Mouse (Mus musculus) small intestine, adult 2 months (tissue): ENCODE results near the gene Pin1. TPM values are rescaled to one million over a fixed set of nuclear protein-coding genes. Genes with fewer than 3 reads are reported as not detected.
A peak's percentile ranks its signal among the peaks of the same experiment; 100 is the strongest.
"Not testable (repeated sequence)": the region's sequence is repeated elsewhere in the genome, so short reads cannot be mapped to it uniquely, and the experiment has no call there.

ENCODE experiments used
- H3K27ac ChIP-seq: fragments of 200-500 bp; 2 replicates; pipeline ENCODE4 v1.5.1; 2012; ENCODE audit warnings: low read depth, low read length, control low read depth, inconsistent platforms; ENCODE audit not compliant: insufficient read depth
- H3K27me3 ChIP-seq: fragments of 200-500 bp; 2 replicates; pipeline ENCODE4 v1.6.1; 2012; ENCODE audit warnings: mild to moderate bottlenecking, moderate library complexity, low read length, inconsistent platforms; ENCODE audit not compliant: control insufficient read depth, insufficient read depth
- H3K36me3 ChIP-seq: fragments of 200-500 bp; 2 replicates; pipeline ENCODE4 v1.6.1; 2012; ENCODE audit warnings: mild to moderate bottlenecking, low read length, control low read depth, inconsistent platforms; ENCODE audit not compliant: control insufficient read depth, insufficient read depth
- H3K4me1 ChIP-seq: fragments of 200-500 bp; 2 replicates; pipeline ENCODE4 v1.6.1; 2012; ENCODE audit warnings: low read length, inconsistent platforms, mixed read lengths; ENCODE audit not compliant: control insufficient read depth, insufficient read depth, insufficient read length
- H3K4me3 ChIP-seq: fragments of 200-500 bp; 2 replicates; pipeline ENCODE4 v1.5.1; 2012; ENCODE audit warnings: low read depth, mild to moderate bottlenecking, control low read depth, inconsistent platforms, low read length, moderate library complexity
- CTCF ChIP-seq: fragments of 200-500 bp; IDR thresholded peaks from 2 replicates; pipeline ENCODE4 v1.5.1; 2012; ENCODE audit warnings: low read depth, mild to moderate bottlenecking, control low read depth, inconsistent platforms, low read length, moderate library complexity, mixed read lengths; ENCODE audit not compliant: insufficient replicate concordance, insufficient read length; ENCODE audit errors: extremely low read depth
- POLR2A ChIP-seq: fragments of 200-500 bp; IDR thresholded peaks from 2 replicates; pipeline ENCODE4 v1.6.1; 2012; ENCODE audit warnings: low read depth, mild to moderate bottlenecking, control low read depth, inconsistent platforms, low read length, moderate library complexity
- WGBS: fragments of 180-500 bp; shearing (Covaris S2); methylation state at CpG from one replicate; pipeline ENCODE4 v1.1.7; 2018; 5-methylcytosine and 5-hydroxymethylcytosine counted together
- polyA plus RNA-seq: library from polyadenylated mRNA; depleted of rRNA; stranded (reverse); fragments of >200 nt; gene quantifications from 2 replicates; pipeline ENCODE4 v1.2.3, GENCODE M21; 2012

Gene Pin1
- polyA plus RNA-seq, 1 experiment, result 13.0 TPM

DNA sequence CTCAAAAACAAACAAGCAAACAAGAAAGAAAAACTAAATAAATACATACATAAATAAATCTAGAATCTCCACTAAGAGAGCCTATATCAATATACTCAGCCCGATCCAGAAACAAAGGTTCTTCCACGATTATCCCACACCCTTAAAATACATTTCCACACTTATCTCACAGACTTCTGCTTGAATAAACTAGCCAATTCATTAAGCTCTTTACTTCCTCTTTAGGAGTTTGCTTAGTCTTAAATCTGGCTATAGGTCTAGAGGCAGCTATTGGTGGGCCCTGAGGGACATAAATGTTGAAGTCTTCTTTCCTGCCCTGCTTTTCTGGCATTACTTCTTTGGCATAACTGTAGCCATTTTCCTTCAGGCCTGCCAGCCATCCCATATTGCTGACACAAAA is 20.6 kb upstream of the Pin1 start:
- no peak for TF ChIP-seq POLR2A
- TF ChIP-seq CTCF, result no peak
- Histone ChIP-seq H3K27me3 (no peaks in the 10 kb centered on the region), H3K4me1 (no peaks in the 10 kb centered on the region), H3K4me3 (no peak overlapping the region), H3K36me3 (no peaks in the 10 kb centered on the region), H3K27ac (no peak overlapping the region)
- 72% methylated on average over 2 of the region's 2 CpGs for WGBS

- not testable (repeated sequence) for H3K27ac ChIP-seq, H3K4me3 ChIP-seq, H3K4me1 ChIP-seq, H3K27me3 ChIP-seq
- 93% methylated on average over 8 of the region's 8 CpGs for WGBS
- H3K36me3 ChIP-seq, result peaks cover 24% of the 10 kb centered on the region
Measured at GRCm38 (mm10) chr9:20635676-20636075, 16.2 kb upstream of the Pin1 start.

DNA sequence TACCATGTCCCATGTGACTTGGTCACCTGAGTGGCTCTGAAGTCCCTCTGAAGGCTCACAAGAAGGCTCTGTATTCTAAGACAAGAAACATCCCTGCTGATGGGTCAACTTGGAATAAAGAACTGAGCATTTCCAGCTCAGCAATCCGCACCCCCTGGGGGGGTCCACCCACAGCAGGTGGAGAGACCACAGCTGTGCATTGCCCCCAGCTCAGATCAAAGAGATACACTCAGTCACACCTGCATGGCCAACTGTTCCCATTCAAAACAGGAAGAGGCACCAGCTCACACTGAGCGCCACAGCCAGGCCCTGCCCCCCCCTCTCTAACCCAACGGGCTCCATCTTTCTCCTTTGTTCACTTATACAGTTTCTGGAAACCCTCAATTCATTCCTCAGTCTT is 15.6 kb upstream of the Pin1 start:
- H3K4me3 ChIP-seq, result no peak overlapping the region
- H3K27ac ChIP-seq, result no peak overlapping the region
- H3K27me3 ChIP-seq, result no peaks in the 10 kb centered on the region
- no peaks in the 10 kb centered on the region for H3K4me1 ChIP-seq
- WGBS, result 83% methylated on average over 3 of the region's 3 CpGs
- H3K36me3 ChIP-seq, result peaks cover 24% of the 10 kb centered on the region
- TF ChIP-seq POLR2A (no peak), CTCF (no peak)

DNA sequence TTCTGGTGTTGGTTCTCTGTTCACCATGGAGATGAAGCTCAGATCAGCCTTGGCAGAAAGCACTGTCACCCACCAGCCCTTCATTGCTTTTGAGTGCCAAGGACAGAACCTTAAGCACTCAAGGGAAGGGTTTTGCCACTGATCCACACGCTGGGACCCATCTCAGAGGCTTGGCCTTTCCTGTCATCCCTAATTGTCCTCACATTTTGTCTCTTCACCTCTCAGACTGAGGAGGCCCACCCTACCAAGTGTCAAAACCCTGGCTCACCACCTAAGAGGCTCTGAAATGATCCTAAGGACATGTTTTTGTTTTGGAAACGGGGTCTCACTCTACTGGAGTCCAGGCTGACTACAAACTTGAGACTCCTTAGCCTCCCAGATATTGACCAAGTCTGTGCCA is 15.1 kb upstream of the Pin1 start:
- Histone ChIP-seq H3K4me1 (peaks cover under 1% of the 10 kb centered on the region; the same call in 1 of the 2 replicates), H3K27me3 (no peaks in the 10 kb centered on the region), H3K27ac (no peak overlapping the region), H3K36me3 (peaks cover 24% of the 10 kb centered on the region), H3K4me3 (no peak overlapping the region)
- 82% methylated on average over 2 of the region's 2 CpGs for WGBS
- TF ChIP-seq CTCF, result no peak
- TF ChIP-seq POLR2A, result no peak

- Histone ChIP-seq H3K27me3 (no peaks in the 10 kb centered on the region), H3K27ac (no peak overlapping the region), H3K36me3 (peaks cover 24% of the 10 kb centered on the region), H3K4me3 (no peak overlapping the region), H3K4me1 (peaks cover 2% of the 10 kb centered on the region; the same call in 1 of the 2 replicates)
- TF ChIP-seq CTCF (no peak), POLR2A (no peak)
- WGBS, result 94% methylated on average over 19 of the region's 19 CpGs
Measured at GRCm38 (mm10) chr9:20638552-20638951, 13.3 kb upstream of the Pin1 start.

DNA sequence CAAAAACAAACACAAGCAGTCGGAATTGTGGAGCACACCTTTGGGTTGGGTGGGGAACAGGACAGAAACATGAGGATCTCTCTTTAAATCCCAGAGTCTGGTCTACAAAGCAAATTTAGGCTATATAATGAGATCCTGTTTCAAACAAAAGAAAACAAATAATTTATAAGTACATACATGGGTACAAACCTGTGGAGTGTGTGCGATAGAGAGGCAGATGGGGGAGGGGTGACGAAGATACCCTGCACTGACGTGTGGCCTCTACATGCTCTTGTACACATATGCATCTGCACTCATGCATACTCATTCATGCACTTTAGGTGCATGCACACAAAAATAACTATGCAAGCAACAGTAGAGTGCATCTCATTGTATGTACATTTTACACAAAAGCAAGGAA is 12.4 kb upstream of the Pin1 start:
- no peak overlapping the region for H3K4me3 ChIP-seq
- no peaks in the 10 kb centered on the region for H3K27me3 ChIP-seq
- TF ChIP-seq CTCF (no peak), POLR2A (no peak)
- H3K4me1 ChIP-seq, result peaks cover 2% of the 10 kb centered on the region; the same call in 1 of the 2 replicates
- H3K36me3 ChIP-seq, result peaks cover 24% of the 10 kb centered on the region
- WGBS, result 93% methylated on average over 4 of the region's 4 CpGs
- H3K27ac ChIP-seq, result no peak overlapping the region

- Histone ChIP-seq H3K27me3 (no peaks in the 10 kb centered on the region), H3K27ac (no peak overlapping the region), H3K4me3 (peak overlapping the region; percentile 88; the same call in 1 of the 2 replicates), H3K4me1 (peaks cover 2% of the 10 kb centered on the region; the same call in 1 of the 2 replicates), H3K36me3 (peaks cover 24% of the 10 kb centered on the region)
- TF ChIP-seq POLR2A, result no peak
- no peak for TF ChIP-seq CTCF
- WGBS, result 24% methylated on average over 6 of the region's 6 CpGs
Measured at GRCm38 (mm10) chr9:20641501-20641900, 10.4 kb upstream of the Pin1 start.
